Mouse (Mus musculus) hindbrain, postnatal 0 days (tissue): ENCODE measurements around the gene 1700088E04Rik. TPM values are rescaled to one million over a fixed set of nuclear protein-coding genes. Genes with fewer than 3 reads are reported as not detected.
A peak's percentile ranks its signal among the peaks of the same experiment; 100 is the strongest.

Experiments used
- ATAC-seq: fragments of 200-750 bp; cut with Nextera tagmentation; 2 replicates; pipeline ENCODE4 v1.8.0; 2017; ENCODE audit warnings: mild to moderate bottlenecking, moderate TSS enrichment, moderate library complexity
- DNase-seq: peaks from one replicate; pipeline ENCODE4 v3.0.0-alpha.2; 2015; ENCODE audit warnings: low spot score
- H3K27ac ChIP-seq: fragments of 300-500 bp; sonication (generic); 2 replicates; pipeline ENCODE4 v1.5.1; 2014; ENCODE audit warnings: mild to moderate bottlenecking
- H3K27me3 ChIP-seq: fragments of 300-500 bp; sonication (generic); 2 replicates; pipeline ENCODE4 v1.6.1; 2014; ENCODE audit warnings: low read length, mixed read lengths; ENCODE audit not compliant: insufficient read depth
- H3K36me3 ChIP-seq: fragments of 300-500 bp; sonication (generic); 2 replicates; pipeline ENCODE4 v1.6.1; 2014; ENCODE audit warnings: low read length, mixed read lengths; ENCODE audit not compliant: insufficient read depth
- H3K4me1 ChIP-seq: fragments of 300-500 bp; sonication (generic); 2 replicates; pipeline ENCODE4 v1.6.1; 2014; ENCODE audit warnings: antibody characterized with exemption, low read length, mixed read lengths; ENCODE audit not compliant: insufficient read depth
- H3K4me2 ChIP-seq: fragments of 300-500 bp; sonication (generic); 2 replicates; pipeline ENCODE4 v1.6.1; 2014; ENCODE audit warnings: low read depth, mild to moderate bottlenecking, low read length, moderate library complexity, mixed read lengths
- H3K4me3 ChIP-seq: fragments of 300-500 bp; sonication (generic); 2 replicates; pipeline ENCODE4 v1.5.1; 2014; ENCODE audit warnings: low read length
- H3K9ac ChIP-seq: fragments of 300-500 bp; sonication (generic); replicated peaks from 2 replicates; pipeline ENCODE4 v1.6.1; 2014; ENCODE audit warnings: mild to moderate bottlenecking, low read length, moderate library complexity, mixed read lengths
- H3K9me3 ChIP-seq: fragments of 300-500 bp; sonication (generic); 2 replicates; pipeline ENCODE4 v1.6.1; 2016; ENCODE audit warnings: low read length, mixed read lengths
- CTCF ChIP-seq: IDR thresholded peaks from 2 replicates; pipeline ENCODE4 v1.5.1; 2016; ENCODE audit warnings: antibody characterized with exemption, control low read depth, low read depth
- WGBS: fragments of 180-500 bp; shearing (Covaris S2); extraction: QIAGEN DNeasy Blood & Tissue Kit; methylation state at CpG from one replicate; pipeline ENCODE4 v1.1.7; 2014; 5-methylcytosine and 5-hydroxymethylcytosine counted together
- polyA plus RNA-seq: library from polyadenylated mRNA; unstranded; fragments of >200 nt; fragmentation: Nextera tagmentation; extraction: Ambion mirVana; gene quantifications from 2 replicates; pipeline ENCODE4 v1.2.1, GENCODE M21; 2015
- total RNA-seq: library from RNA; depleted of rRNA; stranded (reverse); fragments of >200 nt; gene quantifications from 2 replicates; pipeline ENCODE4 v1.2.3, GENCODE M21; 2014

Gene 1700088E04Rik
- total and polyA plus RNA-seq, 2 experiments from 2014 or later = 10.1 to 18.0 TPM

- DNase-seq = no peak
- no peak overlapping the region for H3K4me2 ChIP-seq
- 79% methylated on average over 8 of the region's 8 CpGs for WGBS
- ATAC-seq = no peak
- TF ChIP-seq CTCF = no peak
- H3K27ac ChIP-seq = no peak overlapping the region
- H3K36me3 ChIP-seq = peaks cover 45% of the 10 kb centered on the region
- H3K9ac ChIP-seq = no peak overlapping the region
- H3K4me3 ChIP-seq = no peak overlapping the region
- no peaks in the 10 kb centered on the region for H3K4me1 ChIP-seq
- no peaks in the 10 kb centered on the region for H3K27me3 ChIP-seq
- no peaks in the 10 kb centered on the region for H3K9me3 ChIP-seq
These were observed 3.0 kb upstream of the 1700088E04Rik start for GRCm38 (mm10) chr15:79144021-79144420.

GRCm38 (mm10) chr15:79143316-79143715 is 2.3 kb upstream of the 1700088E04Rik start:
- peaks cover 42% of the 10 kb centered on the region for H3K36me3 ChIP-seq
- H3K27ac ChIP-seq = no peak overlapping the region

GRCm38 (mm10) chr15:79141566-79141917 is 489 bp upstream of the 1700088E04Rik start:
- TF ChIP-seq CTCF = no peak
- Histone ChIP-seq H3K9me3 (no peaks in the 10 kb centered on the region), H3K4me1 (no peaks in the 10 kb centered on the region), H3K4me2 (peak overlapping the region; percentile 96), H3K36me3 (peaks cover 25% of the 10 kb centered on the region), H3K4me3 (peak overlapping the region; percentile 91), H3K27me3 (no peaks in the 10 kb centered on the region), H3K9ac (peak overlapping the region; percentile 71), H3K27ac (peak overlapping the region; percentile 23; the same call in 1 of the 2 replicates)
- DNase-seq = no peak
- no peak for ATAC-seq
- WGBS = 2% methylated on average over 7 of the region's 7 CpGs

More at GRCm38 (mm10) chr15:79143316-79143715, 2.3 kb upstream of the 1700088E04Rik start:
- H3K4me2 ChIP-seq = no peak overlapping the region
- ATAC-seq (no peak), DNase-seq (no peak)
- no peaks in the 10 kb centered on the region for H3K27me3 ChIP-seq
- H3K9me3 ChIP-seq = no peaks in the 10 kb centered on the region
- H3K4me1 ChIP-seq = no peaks in the 10 kb centered on the region
- no peak for TF ChIP-seq CTCF
- H3K9ac ChIP-seq = no peak overlapping the region
- 83% methylated on average over 12 of the region's 12 CpGs for WGBS
- no peak overlapping the region for H3K4me3 ChIP-seq

GRCm38 (mm10) chr15:79139640-79140039 is 1.4 kb downstream of the 1700088E04Rik start:
- DNase-seq (no peak), ATAC-seq (no peak)
- H3K36me3 ChIP-seq = peaks cover 9% of the 10 kb centered on the region; the same call in 1 of the 2 replicates
- H3K4me3 ChIP-seq = no peak overlapping the region
- TF ChIP-seq CTCF = peak; percentile 64
- no peaks in the 10 kb centered on the region for H3K27me3 ChIP-seq
- no peak overlapping the region for H3K9ac ChIP-seq
- H3K4me1 ChIP-seq = no peaks in the 10 kb centered on the region
- no peak overlapping the region for H3K27ac ChIP-seq
- H3K4me2 ChIP-seq = 0 out of 2 replicates have a peak overlapping the region, but pooled peaks have one; percentile 96
- H3K9me3 ChIP-seq = no peaks in the 10 kb centered on the region
- WGBS = 65% methylated on average over 10 of the region's 10 CpGs

- TF ChIP-seq CTCF = no peak
- H3K9me3 ChIP-seq = no peaks in the 10 kb centered on the region
- WGBS = 61% methylated on average over 11 of the region's 11 CpGs
- DNase-seq (peak; percentile 22), ATAC-seq (no peak)
- no peak overlapping the region for H3K4me3 ChIP-seq
- H3K4me1 ChIP-seq = no peaks in the 10 kb centered on the region
- no peaks in the 10 kb centered on the region for H3K27me3 ChIP-seq
- no peak overlapping the region for H3K9ac ChIP-seq
- no peak overlapping the region for H3K27ac ChIP-seq
- H3K36me3 ChIP-seq = peaks cover 27% of the 10 kb centered on the region
- H3K4me2 ChIP-seq = no peak overlapping the region
These were observed 5.1 kb downstream of the 1700088E04Rik start for GRCm38 (mm10) chr15:79135783-79136575.

GRCm38 (mm10) chr15:79135332-79135731 is 5.7 kb downstream of the 1700088E04Rik start:
- WGBS = 79% methylated on average over 9 of the region's 9 CpGs
- H3K27ac ChIP-seq = no peak overlapping the region
- H3K36me3 ChIP-seq = peaks cover 27% of the 10 kb centered on the region
- no peaks in the 10 kb centered on the region for H3K4me1 ChIP-seq
- DNase-seq (no peak), ATAC-seq (0 out of 2 replicates have a peak, but pooled peaks have one; percentile 18)
- no peak overlapping the region for H3K9ac ChIP-seq
- no peak overlapping the region for H3K4me2 ChIP-seq
- no peak for TF ChIP-seq CTCF
- no peak overlapping the region for H3K4me3 ChIP-seq
- no peaks in the 10 kb centered on the region for H3K27me3 ChIP-seq
- H3K9me3 ChIP-seq = no peaks in the 10 kb centered on the region

GRCm38 (mm10) chr15:79134496-79135270 is 6.4 kb downstream of the 1700088E04Rik start:
- Histone ChIP-seq H3K4me3 (no peak overlapping the region), H3K4me2 (no peak overlapping the region), H3K27me3 (no peaks in the 10 kb centered on the region), H3K4me1 (no peaks in the 10 kb centered on the region), H3K9me3 (no peaks in the 10 kb centered on the region), H3K27ac (no peak overlapping the region), H3K36me3 (peaks cover 32% of the 10 kb centered on the region), H3K9ac (no peak overlapping the region)
- no peak for ATAC-seq
- no peak for TF ChIP-seq CTCF
- 82% methylated on average over 9 of the region's 9 CpGs for WGBS
- no peak for DNase-seq
